Mouse (Mus musculus) bone marrow, adult 2 months (tissue): ENCODE measurements around the gene Galr2. TPM values are rescaled to one million over a fixed set of nuclear protein-coding genes. Genes with fewer than 3 reads are reported as not detected.
A peak's percentile ranks its signal among the peaks of the same experiment; 100 is the strongest.

Source experiments
- H3K27ac ChIP-seq: fragments of 200-500 bp; 2 replicates; pipeline ENCODE4 v1.5.1; 2012; ENCODE audit warnings: low read depth, mild to moderate bottlenecking, control low read depth, inconsistent platforms, low read length; ENCODE audit not compliant: control insufficient read depth, poor library complexity, insufficient read depth
- H3K4me1 ChIP-seq: fragments of 200-500 bp; 2 replicates; pipeline ENCODE4 v1.6.1; 2011; ENCODE audit warnings: low read length; ENCODE audit not compliant: control insufficient read depth, insufficient read depth
- H3K4me3 ChIP-seq: fragments of 200-500 bp; replicated peaks from 2 replicates; pipeline ENCODE3; 2011; ENCODE audit warnings: mild to moderate bottlenecking, low read depth, low read length, control low read depth; ENCODE audit not compliant: control insufficient read depth
- CTCF ChIP-seq: fragments of 200-500 bp; IDR thresholded peaks from 2 replicates; pipeline ENCODE4 v1.5.1; 2011; ENCODE audit warnings: low read length, control low read depth; ENCODE audit not compliant: control insufficient read depth, insufficient read depth
- POLR2A ChIP-seq: fragments of 200-500 bp; IDR thresholded peaks from 2 replicates; pipeline ENCODE4 v1.6.1; 2011; ENCODE audit warnings: low read depth, mild to moderate bottlenecking, control low read depth, low read length, borderline replicate concordance; ENCODE audit not compliant: control insufficient read depth
- WGBS: fragments of 180-500 bp; shearing (Covaris S2); methylation state at CpG from one replicate; pipeline ENCODE4 v1.1.7; 2018; 5-methylcytosine and 5-hydroxymethylcytosine counted together
- polyA plus RNA-seq: library from polyadenylated mRNA; stranded (reverse); fragments of >200 nt; gene quantifications from 2 replicates; pipeline ENCODE4 v1.2.4, GENCODE M21; 2011; ENCODE audit warnings: low replicate concordance; ENCODE audit not compliant: missing spikeins, insufficient read depth, insufficient read length

The Galr2 gene
- polyA plus RNA-seq, 1 experiment, result not detected

GRCm38 (mm10) chr11:116294319-116294718, 13.6 kb downstream of the Galr2 start:
- TF ChIP-seq POLR2A (no peak), CTCF (peak; percentile 70)
- 47% methylated on average over 5 of the region's 5 CpGs for WGBS
- Histone ChIP-seq H3K4me3 (no peak overlapping the region), H3K27ac (no peak overlapping the region), H3K4me1 (no peaks in the 10 kb centered on the region)

GRCm38 (mm10) chr11:116296191-116296734, 15.5 kb downstream of the Galr2 start:
- no peak overlapping the region for H3K4me3 ChIP-seq
- TF ChIP-seq CTCF (no peak), POLR2A (no peak)
- no peak overlapping the region for H3K27ac ChIP-seq
- WGBS, result 83% methylated on average over 8 of the region's 8 CpGs
- H3K4me1 ChIP-seq, result no peaks in the 10 kb centered on the region

- Histone ChIP-seq H3K4me3 (no peak overlapping the region), H3K4me1 (no peaks in the 10 kb centered on the region), H3K27ac (no peak overlapping the region)
- WGBS, result 82% methylated on average over 3 of the region's 3 CpGs
- TF ChIP-seq CTCF (no peak), POLR2A (no peak)
These were observed 16.3 kb downstream of the Galr2 start for GRCm38 (mm10) chr11:116297017-116297416.

GRCm38 (mm10) chr11:116298221-116298620, 17.5 kb downstream of the Galr2 start:
- TF ChIP-seq POLR2A (no peak), CTCF (no peak)
- Histone ChIP-seq H3K4me3 (no peak overlapping the region), H3K4me1 (no peaks in the 10 kb centered on the region), H3K27ac (no peak overlapping the region)
- WGBS, result 91% methylated on average over 11 of the region's 11 CpGs

- WGBS, result 94% methylated on average over 6 of the region's 6 CpGs
These were observed 17.9 kb downstream of the Galr2 start for GRCm38 (mm10) chr11:116298621-116299020.

GRCm38 (mm10) chr11:116305423-116305822, 24.7 kb downstream of the Galr2 start:
- TF ChIP-seq POLR2A, result no peak
- no peak for TF ChIP-seq CTCF
- H3K4me3 ChIP-seq, result no peak overlapping the region
- no peaks in the 10 kb centered on the region; the same call in none of the 2 replicates for H3K4me1 ChIP-seq
- no peak overlapping the region for H3K27ac ChIP-seq
- WGBS, result 87% methylated on average over 2 of the region's 2 CpGs

More at GRCm38 (mm10) chr11:116298621-116299020, 17.9 kb downstream of the Galr2 start:
- Histone ChIP-seq H3K27ac (no peak overlapping the region), H3K4me1 (no peaks in the 10 kb centered on the region), H3K4me3 (no peak overlapping the region)
- TF ChIP-seq CTCF, result no peak

- TF ChIP-seq POLR2A, result peak; percentile 61; the same call in 1 of the 2 replicates
- 0 out of 2 replicates have a peak, but pooled peaks have one; percentile 3 for TF ChIP-seq CTCF
- WGBS, result 1% methylated on average over 53 of the region's 53 CpGs
- H3K27ac ChIP-seq, result peak overlapping the region; percentile 17; the same call in 1 of the 2 replicates
These were observed 25.6 kb downstream of the Galr2 start for GRCm38 (mm10) chr11:116306126-116306982.

GRCm38 (mm10) chr11:116307019-116307725, 26.4 kb downstream of the Galr2 start, which contains the start of gene Exoc7:
TSS of gene Exoc7 (minus strand) at chr11:116307233.
- no peaks in the 10 kb centered on the region; the same call in none of the 2 replicates for H3K4me1 ChIP-seq
- no peak for TF ChIP-seq POLR2A
- WGBS, result 76% methylated on average over 10 of the region's 10 CpGs
- peak within 1 kb of the TSS; percentile 94 for H3K4me3 ChIP-seq
- H3K27ac ChIP-seq, result peak within 1 kb of the TSS; percentile 18; the same call in 1 of the 2 replicates

More at GRCm38 (mm10) chr11:116306126-116306982, 25.6 kb downstream of the Galr2 start:
- Histone ChIP-seq H3K4me1 (no peaks in the 10 kb centered on the region; the same call in none of the 2 replicates), H3K4me3 (peak overlapping the region; percentile 94)
